Mouse (Mus musculus) adrenal gland, adult 2 months (tissue): ENCODE measurements around the gene Wfdc17. TPM values are rescaled to one million over a fixed set of nuclear protein-coding genes. Genes with fewer than 3 reads are reported as not detected.

Source experiments
- DNase-seq: peaks from one replicate; pipeline ENCODE4 v3.0.0; 2021
- polyA plus RNA-seq: library from polyadenylated mRNA; depleted of rRNA; stranded (reverse); fragments of >200 nt; gene quantifications from 2 replicates; pipeline ENCODE4 v1.2.3, GENCODE M21; 2012; rRNA removed
- total RNA-seq, 2 experiments: library from RNA; stranded (reverse); gene quantifications; 2 replicates each; pipeline ENCODE4 v1.2.3; 2021

Wfdc17 gene
- total and polyA plus RNA-seq, 3 experiments = 0.71 to 4.7 (median 2.6) TPM

GRCm38 (mm10) chr11:83740443-83740991 is 36.7 kb downstream of the Wfdc17 start:
- no peak for DNase-seq

- DNase-seq = no peak
These were observed 38.0 kb downstream of the Wfdc17 start for GRCm38 (mm10) chr11:83741841-83742240.

- DNase-seq = no peak
These were observed 39.1 kb downstream of the Wfdc17 start for GRCm38 (mm10) chr11:83742731-83743355.

- DNase-seq = no peak
These were observed 39.7 kb downstream of the Wfdc17 start for GRCm38 (mm10) chr11:83743525-83743924.

- no peak for DNase-seq
These were observed 42.4 kb downstream of the Wfdc17 start for GRCm38 (mm10) chr11:83746152-83746551.

- DNase-seq = no peak
These were observed 42.9 kb downstream of the Wfdc17 start, which contains the start of gene Wfdc21 for GRCm38 (mm10) chr11:83746681-83747080. Wfdc21 (plus strand) TSS chr11:83746940.

GRCm38 (mm10) chr11:83747376-83748265 is 43.8 kb downstream of the Wfdc17 start:
- no peak for DNase-seq

- peak; percentile 92 for DNase-seq
These were observed 49.9 kb downstream of the Wfdc17 start, which contains the start of gene Heatr6 for GRCm38 (mm10) chr11:83753581-83754181. Heatr6 (plus strand) TSS chr11:83753696.

- DNase-seq = no peak
These were observed 50.4 kb downstream of the Wfdc17 start for GRCm38 (mm10) chr11:83754227-83754626.

Other genes with a start within 250 kb of the Wfdc17 start
- 10 to 100 TPM in 1 of 2 experiments, 1 to 10 TPM in 1; 8.7 to 22.6 TPM for gene Mmp28, start 240.9 kb upstream of the Wfdc17 start, total RNA-seq
- 24.2 and 27.2 TPM in 2 replicates for gene Mmp28, start 240.9 kb upstream of the Wfdc17 start, polyA plus RNA-seq
- 10 to 100 TPM; 56.8 to 77.7 TPM for gene Taf15, start 230.9 kb upstream of the Wfdc17 start, total RNA-seq
- gene Taf15, start 230.9 kb upstream of the Wfdc17 start, polyA plus RNA-seq = 2.5 and 3.4 TPM in 2 replicates
- not detected for gene Heatr9, start 181.8 kb upstream of the Wfdc17 start, total RNA-seq
- gene Heatr9, start 181.8 kb upstream of the Wfdc17 start, polyA plus RNA-seq = not detected in 2 replicates
- gene Ccl5, start 173.5 kb upstream of the Wfdc17 start, total RNA-seq = 1 to 10 TPM; 1.8 to 2.0 TPM
- 20.3 and 21.6 TPM in 2 replicates for gene Ccl5, start 173.5 kb upstream of the Wfdc17 start, polyA plus RNA-seq
- 10 to 100 TPM in 1 of 2 experiments, 1 to 10 TPM in 1; 5.2 to 12.1 TPM for gene Ccl9, start 125.4 kb upstream of the Wfdc17 start, total RNA-seq
- gene Ccl9, start 125.4 kb upstream of the Wfdc17 start, polyA plus RNA-seq = 0.42 and 0.53 TPM in 2 replicates
- 10 to 100 TPM; 13.1 to 33.7 TPM for gene Ccl6, start 110.9 kb upstream of the Wfdc17 start, total RNA-seq
- 3.4 and 3.7 TPM in 2 replicates for gene Ccl6, start 110.9 kb upstream of the Wfdc17 start, polyA plus RNA-seq
- gene Rpl9-ps1, start 58.4 kb upstream of the Wfdc17 start, total RNA-seq = not detected
- gene Rpl9-ps1, start 58.4 kb upstream of the Wfdc17 start, polyA plus RNA-seq = not detected in 2 replicates
- gene Ccl3, start 54.6 kb upstream of the Wfdc17 start, total RNA-seq = under 1 TPM in 1 of 2 experiments, not detected in 1; 0.66 TPM
- 2.3 TPM in 2 replicates for gene Ccl3, start 54.6 kb upstream of the Wfdc17 start, polyA plus RNA-seq
- under 1 TPM in 1 of 2 experiments, not detected in 1; 0.97 TPM for gene Ccl4, start 41.4 kb upstream of the Wfdc17 start, total RNA-seq
- gene Ccl4, start 41.4 kb upstream of the Wfdc17 start, polyA plus RNA-seq = 2.0 and 3.0 TPM in 2 replicates
- not detected for gene Wfdc18, start 5.0 kb downstream of the Wfdc17 start, total RNA-seq
- gene Wfdc18, start 5.0 kb downstream of the Wfdc17 start, polyA plus RNA-seq = not detected in 2 replicates
- gene Wfdc21, start 42.9 kb downstream of the Wfdc17 start, total RNA-seq = 1 to 10 TPM in 1 of 2 experiments, not detected in 1; 1.0 TPM
- gene Wfdc21, start 42.9 kb downstream of the Wfdc17 start, polyA plus RNA-seq = 5.2 and 5.8 TPM in 2 replicates
- gene Heatr6, start 49.7 kb downstream of the Wfdc17 start, total RNA-seq = 10 to 100 TPM; 11.8 to 12.6 TPM
- gene Heatr6, start 49.7 kb downstream of the Wfdc17 start, polyA plus RNA-seq = 21.3 and 22.7 TPM in 2 replicates
- gene Hnf1b, start 146.1 kb downstream of the Wfdc17 start, total RNA-seq = not detected
- gene Hnf1b, start 146.1 kb downstream of the Wfdc17 start, polyA plus RNA-seq = 0.26 and 0.53 TPM in 2 replicates
- gene Ddx52, start 238.1 kb downstream of the Wfdc17 start, total RNA-seq = 10 to 100 TPM; 19.6 to 19.9 TPM
- 0.92 and 0.96 TPM in 2 replicates for gene Ddx52, start 238.1 kb downstream of the Wfdc17 start, polyA plus RNA-seq